Mouse (Mus musculus) kidney, adult 2 months (tissue): ENCODE results near the gene G2e3.

Experiments used
- CTCF ChIP-seq: fragments of 200-500 bp; conservative IDR thresholded peaks from 2 replicates; pipeline ENCODE4 v1.5.1; 2011; ENCODE audit warnings: low read depth, mild to moderate bottlenecking, control low read depth, low read length, moderate library complexity, mixed read lengths; ENCODE audit not compliant: insufficient read depth, insufficient read length
- POLR2A ChIP-seq: fragments of 200-500 bp; IDR thresholded peaks from one replicate; pipeline ENCODE4 v1.6.1; 2011; ENCODE audit warnings: low read depth, low read length, control low read depth

DNA sequence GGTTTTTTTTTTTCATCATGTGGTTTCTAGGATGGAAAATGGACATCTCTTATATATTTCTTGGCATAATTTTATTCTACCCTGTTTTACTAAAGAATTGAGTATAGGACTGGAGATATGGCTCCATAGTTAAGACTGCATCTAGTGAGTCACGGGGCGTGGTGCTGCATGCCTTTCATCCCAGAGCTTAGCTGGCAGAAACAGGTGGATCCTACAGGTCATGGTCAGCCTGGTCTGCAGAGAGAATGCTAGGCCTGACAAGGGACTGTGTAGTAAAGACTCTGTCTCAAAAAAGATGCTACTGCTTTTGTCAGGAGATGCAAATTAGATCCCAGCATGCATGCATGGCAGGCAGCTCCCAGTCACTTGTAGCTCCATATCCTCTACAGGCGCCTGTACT lies 20.6 kb downstream of the G2e3 start:
- no peak for TF ChIP-seq POLR2A
- no peak for TF ChIP-seq CTCF
